Mouse (Mus musculus): ENCODE data around the gene Olfr887.

Gene Olfr887

DNA sequence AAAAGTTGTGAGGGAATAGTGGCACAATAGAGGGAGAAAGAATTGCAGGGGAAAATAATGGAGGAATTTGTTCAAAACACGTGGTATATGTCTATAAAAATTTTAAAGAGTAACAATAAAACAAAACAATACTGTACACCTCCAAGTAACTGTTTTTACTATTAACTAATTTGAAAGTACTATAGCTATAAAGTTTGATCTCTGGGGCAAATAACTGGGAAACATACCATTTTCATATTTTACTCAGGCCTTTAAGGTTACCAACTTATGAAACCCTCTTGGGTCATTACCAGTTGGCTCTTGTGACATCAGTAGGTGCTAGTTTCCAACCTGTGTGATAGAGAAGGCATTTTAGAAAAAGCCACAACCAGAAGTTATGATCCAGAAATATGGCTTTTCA, at the start of gene Olfr887:
Gene Olfr887 (plus strand): TSS at position 301 of the 400 bp plus-strand sequence.
- no peak for DNase-seq

- no peak for DNase-seq
Measured at GRCm38 (mm10) chr9:38046255-38046654, 37.6 kb upstream of the Olfr887 start, which contains the start of gene Olfr884. Olfr884 (plus strand) TSS chr9:38046555.

DNA sequence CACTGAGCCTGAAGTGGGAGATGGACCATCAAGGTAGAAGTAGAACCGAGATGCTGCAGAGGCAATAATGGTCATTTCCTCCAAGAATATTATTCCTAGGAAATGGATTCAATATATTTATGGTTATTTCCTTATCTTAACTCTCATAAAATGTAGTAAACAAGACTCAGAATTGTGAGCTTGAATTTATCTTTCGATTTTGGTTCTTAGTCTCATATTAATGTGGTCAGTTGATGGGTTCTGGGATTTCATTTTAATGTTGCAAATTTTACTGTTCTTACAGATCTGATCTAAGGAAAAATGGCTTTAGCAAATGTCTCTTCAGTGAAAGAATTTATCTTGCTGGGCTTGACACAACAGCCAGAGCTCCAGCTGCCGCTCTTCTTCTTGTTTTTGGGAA, 22.9 kb upstream of the Olfr887 start, which contains the start of gene Olfr885:
Gene Olfr885 (plus strand): TSS at position 301 of the 400 bp plus-strand sequence.
- DNase-seq: no peak

GRCm38 (mm10) chr9:38107828-38108227, 24.0 kb downstream of the Olfr887 start, which contains the start of gene Olfr888:
Olfr888 (plus strand) TSS chr9:38108128.
- DNase-seq: no peak

GRCm38 (mm10) chr9:38114898-38115297, 31.0 kb downstream of the Olfr887 start, which contains the start of gene Olfr889:
Olfr889 (plus strand) TSS chr9:38115198.
- DNase-seq: no peak
